Mouse (Mus musculus): ENCODE results near the gene Frmd4a. TPM values are rescaled to one million over a fixed set of nuclear protein-coding genes. Genes with fewer than 3 reads are reported as not detected.
A peak's percentile ranks its signal among the peaks of the same experiment; 100 is the strongest.
"Not testable (repeated sequence)": the region's sequence is repeated elsewhere in the genome, so short reads cannot be mapped to it uniquely, and the experiment has no call there.

Gene Frmd4a
- polyA plus RNA-seq, 1 experiment = 9.9 TPM

DNA sequence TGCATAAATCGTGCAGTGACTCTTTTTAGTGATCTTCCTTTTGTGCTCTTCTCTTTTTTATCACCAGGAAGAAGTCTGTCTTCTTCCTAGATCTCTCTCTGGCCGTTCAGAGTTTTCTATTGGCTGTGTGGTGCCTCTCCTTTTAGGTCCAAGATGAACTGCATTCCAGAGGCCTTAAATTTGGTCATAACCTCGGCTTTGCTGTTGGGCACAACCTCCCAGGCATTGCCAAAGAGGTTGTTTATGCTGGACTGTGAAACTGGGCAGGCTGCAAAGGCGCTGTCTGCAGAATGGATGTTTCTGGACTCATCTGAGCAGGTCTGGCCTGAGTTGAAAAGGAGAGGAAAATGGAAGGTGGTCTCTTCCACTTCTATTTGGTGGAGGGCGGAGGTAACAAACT is 560.8 kb downstream of the Frmd4a start:
- no peak for DNase-seq (ENCODE audit: low read depth)

DNA sequence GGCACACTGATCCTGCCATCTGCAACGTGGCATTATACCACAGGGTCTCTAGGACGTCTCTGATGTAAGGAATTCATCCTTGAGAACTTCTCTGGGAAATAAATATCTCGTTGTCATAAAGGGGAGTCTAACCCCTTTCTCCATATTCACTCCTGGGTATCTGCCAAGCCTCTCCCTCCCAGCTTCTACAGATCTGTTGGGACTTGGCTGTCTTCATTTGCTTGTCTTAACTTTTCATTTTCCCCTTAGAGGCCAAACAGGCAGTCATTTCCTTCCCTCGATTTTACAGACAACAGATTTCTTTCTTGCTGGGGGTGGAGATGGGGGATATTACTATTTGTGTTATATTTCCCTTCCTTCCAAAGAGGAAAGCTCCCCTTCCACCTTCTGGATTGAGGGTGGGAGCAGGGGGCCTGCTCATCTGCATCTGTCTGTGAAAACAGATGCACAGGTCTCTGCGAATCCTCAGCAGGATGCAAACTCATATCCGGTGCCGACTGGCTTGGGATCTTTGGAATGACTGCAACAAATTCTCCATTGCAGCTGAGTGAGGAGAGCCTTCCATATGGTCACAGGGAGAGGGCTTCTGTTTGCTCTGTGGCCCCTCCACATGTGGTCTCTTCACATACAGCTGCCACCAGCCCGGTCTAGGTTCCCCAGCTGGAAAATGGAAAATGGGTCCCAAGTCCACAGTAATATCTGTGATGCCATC is 562.0 kb downstream of the Frmd4a start:
- no peak for DNase-seq (ENCODE audit: low read depth)

DNA sequence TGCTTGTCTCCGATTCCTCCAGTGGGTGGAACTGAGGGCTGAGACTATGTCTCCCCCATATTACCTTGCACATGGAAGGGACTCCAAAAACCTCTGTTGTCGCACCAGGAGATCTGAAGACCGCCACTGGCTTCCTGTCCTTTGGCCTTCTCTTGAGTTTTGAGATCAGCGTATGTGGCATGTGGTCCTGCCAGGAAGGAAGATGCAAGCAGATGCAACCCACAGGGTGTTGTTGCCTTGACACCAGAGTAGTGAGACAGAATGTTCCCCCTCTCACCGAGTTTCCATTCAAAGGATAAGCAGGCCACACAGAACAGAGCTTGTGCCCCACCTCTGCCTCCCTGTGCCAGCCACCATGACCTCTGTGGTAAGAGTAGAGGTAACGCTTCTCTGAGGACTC is 563.1 kb downstream of the Frmd4a start:
- DNase-seq (ENCODE audit: low read depth) = no peak

DNA sequence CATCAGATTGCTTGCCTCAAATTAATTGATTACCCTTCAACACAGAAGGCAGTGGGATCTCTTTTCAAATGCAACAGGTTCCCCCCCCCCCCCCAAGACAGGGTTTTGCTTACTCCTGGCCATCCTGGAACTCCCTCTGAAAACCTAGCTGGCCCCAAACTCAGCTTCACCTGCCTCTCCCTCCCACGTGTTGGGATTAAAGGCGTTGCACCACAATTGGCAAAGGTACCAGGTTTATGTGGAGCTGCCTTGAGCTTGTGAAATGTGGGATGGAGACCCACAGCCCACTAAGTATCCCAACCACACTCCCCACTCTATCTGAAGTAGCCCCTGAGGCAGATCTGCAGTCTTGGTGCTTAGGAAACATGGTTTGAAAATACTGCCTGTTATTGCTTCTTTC is 565.4 kb downstream of the Frmd4a start:
- DNase-seq (ENCODE audit: low read depth) = peak; percentile 74

DNA sequence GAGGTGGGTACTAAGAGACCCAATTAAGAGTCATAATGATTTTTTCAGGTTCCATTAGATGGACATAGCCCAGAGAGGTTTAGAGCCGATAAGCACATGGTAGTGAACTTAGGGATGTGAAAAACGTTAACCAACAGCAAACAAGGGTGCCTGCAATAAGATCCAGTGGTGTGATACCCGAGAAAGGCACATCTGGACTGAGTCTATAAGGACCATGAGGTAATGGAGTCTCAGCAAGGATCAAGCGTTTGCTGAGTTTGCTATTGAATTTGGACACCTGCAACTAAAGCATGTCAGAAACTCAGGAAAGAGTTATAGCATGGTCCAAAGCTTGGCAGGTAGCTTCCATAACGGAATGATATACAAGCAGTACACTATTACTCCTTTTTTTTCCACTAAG is 566.7 kb downstream of the Frmd4a start:
- DNase-seq (ENCODE audit: low read depth) = no peak

DNA sequence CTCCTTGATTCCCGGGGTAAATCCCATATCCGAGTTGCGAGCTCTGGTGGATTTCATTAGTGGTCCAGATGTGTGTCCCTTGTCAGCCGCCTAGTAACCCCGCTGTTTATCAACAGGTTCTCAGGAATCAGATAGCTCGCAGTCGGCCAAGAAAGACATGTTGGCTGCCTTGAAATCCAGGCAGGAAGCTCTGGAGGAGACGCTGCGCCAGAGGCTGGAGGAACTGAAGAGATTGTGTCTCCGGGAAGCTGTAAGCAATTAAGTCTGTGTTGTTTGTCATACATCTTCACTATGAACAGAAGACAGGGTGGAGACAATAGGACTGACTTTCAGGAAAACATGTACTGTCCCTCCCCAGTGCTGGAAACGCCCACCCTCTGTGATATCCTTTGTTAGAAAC is 568.7 kb downstream of the Frmd4a start:
- no peak for DNase-seq (ENCODE audit: low read depth)

DNA sequence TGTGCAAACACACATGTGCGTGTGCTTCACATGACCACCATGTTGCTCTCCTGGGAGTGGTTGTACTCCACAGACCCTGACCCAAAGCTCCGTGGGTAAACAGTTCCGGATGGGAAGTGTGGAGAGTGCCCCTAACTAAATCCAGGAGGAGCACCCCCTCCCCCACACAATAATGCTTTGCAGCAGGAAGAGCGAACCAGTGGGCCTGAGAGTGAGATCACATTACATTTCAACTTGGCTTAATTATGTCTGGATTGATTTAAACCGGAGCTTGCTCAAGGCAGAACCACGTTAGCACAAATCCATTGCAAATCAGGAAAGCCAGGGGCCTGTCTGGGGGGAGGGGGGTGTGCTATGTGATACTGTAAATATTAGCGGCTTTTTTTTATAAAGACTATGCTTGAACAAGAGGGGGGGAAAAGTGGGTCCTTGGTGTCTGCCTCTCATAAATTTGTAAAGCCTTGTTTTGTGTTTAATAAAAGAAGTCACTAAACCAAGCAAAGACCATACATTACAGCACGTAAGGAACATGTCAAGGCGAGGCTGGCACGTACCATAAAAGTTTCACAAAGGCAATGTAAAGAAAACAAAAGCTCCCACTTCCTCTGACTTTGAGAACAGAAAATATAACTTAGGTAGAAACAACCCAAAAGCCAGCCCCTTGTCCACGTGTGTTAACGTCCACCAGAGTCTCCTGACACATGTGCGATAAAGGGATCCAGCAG is 570.3 kb downstream of the Frmd4a start:
- DNase-seq (ENCODE audit: low read depth) = no peak

DNA sequence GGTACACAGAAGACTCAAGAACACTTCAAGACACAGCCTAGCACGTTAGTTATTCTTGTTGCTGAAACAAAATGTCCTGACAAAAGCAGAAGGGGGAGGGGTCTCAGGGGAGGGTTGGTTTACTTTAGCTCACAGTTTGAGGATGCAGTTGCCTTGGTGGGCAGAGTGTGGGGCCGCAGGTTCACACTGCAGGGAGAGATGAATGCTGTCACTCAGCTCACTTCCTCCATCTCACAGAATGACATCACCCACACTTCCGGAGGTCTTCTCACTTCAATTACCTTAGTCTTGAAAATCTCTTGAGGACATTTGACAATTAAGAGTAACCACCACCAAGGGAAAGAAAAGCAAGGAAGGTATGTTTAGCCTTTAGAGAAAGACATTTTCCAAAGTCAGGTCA is 574.1 kb downstream of the Frmd4a start:
- DNase-seq (ENCODE audit: low read depth) = no peak

DNA sequence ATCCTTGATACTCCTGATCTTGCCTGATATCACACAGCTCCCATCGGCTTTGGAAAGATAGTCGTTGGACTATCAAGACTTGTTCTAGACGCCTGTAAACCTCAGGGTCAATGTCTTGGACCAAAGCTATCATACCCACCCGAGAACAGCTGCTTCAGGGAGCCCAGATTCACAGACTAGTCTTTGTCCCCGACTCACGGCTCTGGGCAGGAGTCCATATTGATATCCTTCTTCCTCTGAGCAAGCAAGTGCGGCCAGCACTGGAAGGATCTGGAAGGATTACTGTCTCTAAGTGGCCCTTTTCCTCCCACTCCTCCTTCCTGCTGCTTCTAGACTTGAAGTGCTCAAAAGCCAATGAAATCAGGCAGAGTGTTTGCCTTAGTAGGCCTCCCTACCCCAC is 575.1 kb downstream of the Frmd4a start:
- no peak for DNase-seq (ENCODE audit: low read depth)

DNA sequence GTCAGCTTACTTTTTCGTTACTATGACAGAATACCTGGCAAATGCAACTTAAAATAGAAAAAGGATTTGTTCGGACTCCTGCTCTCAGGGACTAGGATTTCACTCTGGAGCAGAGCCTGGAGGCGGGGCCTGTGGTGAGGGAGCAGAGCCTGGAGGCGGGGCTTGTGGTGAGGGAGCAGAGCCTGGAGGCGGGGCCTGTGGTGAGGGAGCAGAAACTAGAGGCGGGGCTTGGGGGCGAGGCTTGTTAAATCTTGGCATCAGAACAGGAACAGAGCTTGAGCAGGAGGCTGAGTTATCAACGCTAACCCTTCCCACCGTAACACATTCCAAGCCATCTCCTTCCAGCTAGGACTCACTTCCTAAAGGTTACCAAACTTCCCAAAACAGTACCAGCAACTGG is 575.9 kb downstream of the Frmd4a start:
- no peak for DNase-seq (ENCODE audit: low read depth)

DNA sequence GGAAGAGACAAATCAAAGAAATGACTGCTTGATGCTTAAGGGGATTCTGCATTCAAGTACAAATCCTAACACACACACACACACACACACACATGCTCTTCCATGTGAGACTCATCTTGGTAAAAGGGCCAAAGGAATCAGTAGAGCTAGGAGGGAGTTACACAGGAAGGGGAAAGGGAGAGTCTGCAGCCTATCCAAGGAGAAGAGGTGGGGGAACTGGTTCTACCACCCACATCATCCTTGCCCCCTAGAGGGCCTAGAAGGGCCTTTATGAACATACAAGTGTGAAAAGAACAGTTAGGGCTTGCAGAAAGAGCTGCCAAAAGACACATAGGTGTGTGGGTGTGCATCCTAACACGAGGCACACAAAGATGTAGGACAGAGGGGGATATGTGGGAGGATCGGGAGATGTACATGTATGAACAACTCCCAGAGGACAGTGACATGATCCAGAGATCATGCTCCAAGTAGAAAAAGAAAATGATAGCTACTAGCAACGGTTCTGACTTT is 576.4 kb downstream of the Frmd4a start:
- peak; percentile 84 for DNase-seq (ENCODE audit: low read depth)

DNA sequence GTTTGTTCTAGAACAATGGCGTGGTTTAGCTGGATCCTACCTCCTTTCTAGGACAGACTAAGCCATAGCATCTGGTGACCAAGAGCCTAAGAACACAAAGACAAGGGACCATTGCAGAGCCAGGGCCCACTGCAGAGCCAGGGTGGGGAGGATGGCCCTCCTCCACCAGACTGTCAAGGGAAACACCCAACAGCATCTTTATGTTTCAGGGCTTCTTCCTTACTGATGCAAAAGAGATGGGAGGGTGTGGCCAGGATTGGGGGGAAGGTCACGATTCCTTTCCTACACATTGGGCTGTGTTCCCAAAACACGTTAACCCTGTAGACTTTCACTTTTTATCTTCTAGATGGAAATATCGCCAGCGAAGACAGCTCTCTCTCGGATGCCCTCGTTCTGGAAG is 579.5 kb downstream of the Frmd4a start:
- DNase-seq (ENCODE audit: low read depth) = no peak

DNA sequence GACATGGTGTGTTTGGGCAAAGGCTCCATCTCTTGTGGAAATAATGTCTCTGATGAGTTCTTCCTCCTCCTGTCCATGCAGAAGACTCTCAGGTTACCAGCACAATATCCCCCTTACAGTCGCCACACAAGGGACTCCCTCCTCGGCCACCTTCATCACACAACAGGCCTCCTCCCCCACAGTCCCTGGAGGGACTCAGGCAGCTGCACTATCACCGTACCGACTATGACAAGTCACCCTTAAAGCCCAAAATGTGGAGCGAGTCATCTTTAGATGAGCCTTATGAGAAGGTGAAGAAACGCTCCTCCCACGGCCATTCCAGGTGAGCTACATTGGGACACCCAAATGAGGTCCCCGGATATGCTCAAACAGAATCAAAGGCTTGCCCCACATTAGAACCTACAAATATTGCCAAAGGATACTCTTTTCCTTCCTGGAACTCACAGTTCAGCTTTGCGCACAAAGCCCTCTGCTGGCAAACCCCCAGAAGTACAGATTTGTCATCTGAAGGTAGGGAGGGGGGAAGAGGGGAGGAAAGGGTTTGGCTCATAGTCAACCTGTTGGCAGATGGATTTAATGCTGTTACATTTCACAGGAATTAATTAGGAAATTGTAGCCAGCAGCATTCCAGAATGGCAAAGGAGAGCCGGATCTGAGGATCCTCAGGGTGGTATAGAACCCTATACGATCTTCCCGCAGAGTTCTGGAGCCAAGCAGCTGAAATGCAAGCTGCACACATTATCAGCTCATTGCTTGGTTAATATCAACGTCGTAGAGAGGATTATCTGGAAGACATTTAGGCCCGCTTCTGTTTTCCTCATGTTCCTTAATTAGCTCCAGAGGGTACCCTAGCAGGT is 583.7 kb downstream of the Frmd4a start:
- DNase-seq (ENCODE audit: low read depth) = no peak

DNA sequence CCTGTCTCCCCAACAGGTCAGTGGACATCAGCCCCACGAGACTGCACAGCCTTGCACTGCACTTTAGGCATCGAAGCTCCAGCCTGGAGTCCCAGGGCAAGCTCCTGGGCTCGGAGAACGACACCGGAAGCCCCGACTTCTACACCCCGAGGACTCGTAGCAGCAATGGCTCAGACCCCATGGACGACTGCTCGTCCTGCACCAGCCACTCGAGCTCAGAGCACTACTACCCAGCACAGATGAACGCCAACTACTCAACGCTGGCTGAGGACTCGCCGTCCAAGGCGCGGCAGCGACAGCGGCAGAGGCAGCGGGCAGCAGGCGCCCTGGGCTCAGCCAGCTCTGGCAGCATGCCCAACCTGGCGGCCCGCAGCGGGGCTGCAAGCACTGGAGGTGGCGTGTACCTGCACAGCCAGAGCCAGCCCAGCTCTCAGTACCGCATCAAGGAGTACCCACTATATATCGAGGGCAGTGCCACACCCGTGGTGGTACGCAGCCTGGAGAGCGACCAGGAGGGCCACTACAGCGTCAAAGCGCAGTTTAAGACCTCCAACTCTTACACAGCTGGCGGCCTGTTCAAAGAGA is 585.9 kb downstream of the Frmd4a start:
- DNase-seq (ENCODE audit: low read depth) = no peak

DNA sequence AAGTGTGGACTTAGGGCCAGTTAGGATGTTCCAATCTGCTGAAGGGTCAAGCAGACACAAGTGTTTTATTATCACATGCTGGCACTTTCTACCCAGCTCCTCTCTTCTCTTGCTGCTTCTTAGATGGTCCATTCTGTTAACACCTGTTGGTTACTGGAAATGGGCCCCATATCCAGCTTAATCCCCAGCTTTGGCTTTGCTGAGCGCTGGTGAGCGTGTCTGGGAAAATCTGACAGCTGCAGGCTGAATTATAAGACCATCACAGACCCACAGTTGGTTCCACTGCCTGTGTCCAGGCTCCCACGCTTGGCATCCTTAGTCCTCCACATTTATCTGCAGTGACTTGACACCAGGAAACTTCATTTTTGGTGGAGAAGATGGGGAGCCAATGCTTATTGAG is 589.0 kb downstream of the Frmd4a start:
- DNase-seq (ENCODE audit: low read depth) = no peak

DNA sequence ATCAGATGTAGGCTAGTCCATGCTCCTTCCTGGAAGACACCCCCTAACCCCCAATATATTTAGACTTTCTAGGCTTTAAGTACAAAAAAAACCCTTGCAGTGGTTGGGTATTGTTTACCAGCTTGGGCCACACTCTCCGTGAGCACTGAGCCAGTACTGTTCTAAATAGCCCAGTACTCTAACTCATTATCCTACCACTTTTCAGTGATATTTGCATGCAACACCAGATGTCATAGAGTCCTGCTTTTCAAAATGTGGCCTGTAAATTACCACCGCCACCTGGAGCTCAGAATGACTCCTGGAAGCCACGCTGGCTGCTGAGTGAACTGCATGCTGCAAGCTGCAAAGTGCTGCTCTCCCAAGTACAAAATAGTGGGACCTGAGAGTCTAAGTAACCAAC is 590.7 kb downstream of the Frmd4a start:
- no peak for DNase-seq (ENCODE audit: low read depth)

DNA sequence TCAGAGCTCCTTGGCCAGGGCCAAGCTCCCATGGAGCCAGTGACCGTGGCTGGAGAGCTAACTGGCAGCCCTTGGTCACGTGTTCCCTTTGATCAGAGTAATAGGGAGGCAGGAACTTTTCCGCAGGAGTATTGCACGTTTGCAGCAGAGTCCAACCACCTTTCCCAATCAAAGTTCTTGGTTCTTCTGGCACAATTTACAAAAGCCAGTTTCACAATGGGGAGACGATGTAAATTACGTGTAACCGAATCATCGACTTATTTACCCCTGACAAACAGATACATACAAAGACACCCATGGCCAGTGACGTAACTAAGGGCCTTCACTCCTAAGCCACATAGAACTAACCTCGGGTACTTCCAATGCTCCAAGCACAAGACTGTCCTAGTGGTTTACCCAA is 591.9 kb downstream of the Frmd4a start:
- no peak for DNase-seq (ENCODE audit: low read depth)

DNA sequence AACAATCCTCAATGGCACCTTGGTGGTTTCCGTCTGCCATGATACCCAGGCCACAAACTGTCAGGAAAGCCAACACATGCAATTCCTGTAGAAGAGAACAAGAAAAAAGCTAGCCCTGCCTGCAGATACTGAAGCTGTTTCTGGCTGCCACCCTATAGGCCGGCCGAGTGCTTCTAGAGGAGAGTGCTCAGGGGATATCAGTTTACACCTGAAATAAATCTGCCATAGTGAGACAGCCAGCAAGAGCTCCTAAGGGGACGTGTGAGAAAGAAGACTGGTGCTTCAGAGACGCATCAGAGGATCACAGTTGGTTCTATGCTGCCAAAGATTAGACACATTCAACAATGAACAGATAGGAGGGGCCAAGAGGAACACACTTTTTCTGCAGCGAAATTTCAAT is 593.8 kb downstream of the Frmd4a start:
- DNase-seq (ENCODE audit: low read depth) = no peak

DNA sequence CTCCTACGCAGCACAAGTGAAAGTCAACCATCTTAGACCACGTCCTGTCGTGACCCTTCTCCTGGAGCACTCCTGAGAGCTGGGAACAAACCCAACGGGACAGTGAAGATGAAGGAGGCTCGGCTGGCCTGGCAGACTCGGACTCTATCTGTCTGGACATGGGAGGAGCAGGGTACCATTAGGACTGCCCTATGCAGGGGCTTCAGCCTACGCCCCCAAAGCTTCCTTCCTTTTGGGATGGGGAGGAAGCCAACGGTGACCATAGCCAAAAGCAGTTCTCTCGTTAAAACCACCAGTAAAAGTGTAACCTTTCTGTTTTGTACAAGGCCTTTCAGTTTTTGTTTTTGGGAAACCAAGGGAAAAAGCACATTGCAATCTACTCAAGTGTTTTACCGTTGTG is 594.2 kb downstream of the Frmd4a start:
- no peak for DNase-seq (ENCODE audit: low read depth)

DNA sequence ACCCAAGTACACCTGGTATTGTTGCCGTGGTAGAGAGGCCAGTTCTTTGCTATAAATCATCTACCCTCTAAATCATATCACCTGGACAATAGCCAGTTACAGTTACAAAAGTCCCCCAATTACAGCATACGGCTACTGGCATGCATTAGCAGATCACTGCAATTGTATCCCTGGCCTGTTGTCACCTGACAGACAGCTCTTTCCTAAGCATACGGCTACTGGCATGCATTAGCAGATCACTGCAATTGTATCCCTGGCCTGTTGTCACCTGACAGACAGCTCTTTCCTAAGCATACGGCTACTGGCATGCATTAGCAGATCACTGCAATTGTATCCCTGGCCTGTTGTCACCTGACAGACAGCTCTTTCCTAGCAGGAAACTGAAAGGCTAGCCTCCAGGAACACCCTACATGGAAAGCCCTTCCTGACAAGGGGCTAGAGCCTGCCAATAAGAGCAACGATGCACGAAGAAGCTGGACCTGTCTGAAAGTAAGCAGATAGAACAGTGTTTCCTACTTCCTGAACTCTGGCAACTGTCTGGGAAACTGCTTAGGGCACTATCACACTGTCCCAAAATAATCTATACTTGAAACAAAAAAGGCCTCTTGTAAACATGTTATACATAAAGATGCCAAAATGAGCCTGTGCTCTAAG is 596.9 kb downstream of the Frmd4a start:
- not testable (repeated sequence) for DNase-seq (ENCODE audit: low read depth)

DNA sequence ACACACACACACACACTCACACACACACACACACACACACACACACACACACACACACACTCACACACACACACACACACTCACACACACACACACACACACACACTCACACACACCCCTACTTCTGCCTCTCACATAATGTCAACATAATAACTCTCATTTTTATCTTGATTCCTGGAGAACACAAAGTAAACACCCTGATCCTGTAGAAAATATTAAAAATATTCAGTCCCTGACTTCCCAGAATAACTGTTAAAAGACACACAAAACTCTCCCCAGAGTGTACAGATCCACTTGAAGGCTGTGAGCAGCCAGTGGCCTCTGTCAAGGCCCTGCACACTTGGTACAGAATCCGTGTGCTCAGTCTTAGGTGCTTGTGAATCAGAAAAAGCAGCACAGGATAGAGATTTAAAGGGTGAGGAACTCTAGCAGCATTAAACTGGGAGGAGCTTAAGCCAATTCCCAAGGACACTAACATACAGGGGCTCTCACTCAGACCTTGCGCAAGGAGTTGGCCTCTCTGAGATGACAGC is 597.6 kb downstream of the Frmd4a start:
- no peak for DNase-seq (ENCODE audit: low read depth)

Measured in gonadal fat pad, adult 2 months (tissue).